Mouse (Mus musculus): ENCODE results near the gene Slc38a9. TPM values are rescaled to one million over a fixed set of nuclear protein-coding genes. Genes with fewer than 3 reads are reported as not detected.

Slc38a9 gene
- polyA plus RNA-seq, 1 experiment from 2014 or later = 26.3 TPM

DNA sequence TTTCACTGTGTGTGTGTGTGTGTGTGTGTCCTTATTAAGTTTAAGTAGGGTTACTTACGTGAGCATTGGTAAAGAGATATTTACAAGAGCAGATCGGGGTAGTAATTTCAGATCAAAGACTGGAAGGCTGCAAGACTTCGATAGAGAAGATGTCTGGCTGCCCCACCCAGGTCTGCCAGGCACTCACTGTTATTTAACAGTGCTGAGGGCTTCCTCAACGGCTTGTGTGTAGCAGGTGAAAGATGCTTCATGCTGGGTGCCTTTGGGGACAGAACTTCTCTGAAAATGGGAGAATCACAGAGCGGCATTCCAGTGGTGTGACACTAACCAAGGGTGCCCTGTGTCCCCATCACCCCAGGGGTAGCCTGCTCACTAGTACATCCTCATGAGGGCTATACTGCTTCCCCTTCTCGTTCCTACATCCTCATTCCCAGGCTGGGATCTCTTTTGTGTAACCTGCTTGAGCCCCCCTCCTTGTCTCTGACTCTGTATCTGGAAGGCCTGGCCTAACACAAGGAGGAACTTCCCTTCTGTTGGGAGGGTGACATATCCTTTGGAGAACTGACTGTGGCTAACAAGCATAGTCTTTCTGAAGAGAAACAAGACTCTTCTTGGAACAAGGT, 87.4 kb downstream of the Slc38a9 start:
- Histone ChIP-seq H3K9ac (ENCODE audit: low read depth, low read length) (no peak overlapping the region), H3K27me3 (ENCODE audit: control insufficient read depth, insufficient read depth, low read depth, low read length) (no peaks in the 10 kb centered on the region), H3K27ac (ENCODE audit: low read length) (no peak overlapping the region), H3K4me3 (ENCODE audit: low read depth, low read length) (no peak overlapping the region), H3K9me3 (replicated peaks; ENCODE audit: control insufficient read depth, low read length, poor library complexity, severe bottlenecking) (no peaks in the 10 kb centered on the region), H3K4me1 (ENCODE audit: control insufficient read depth, insufficient read depth, low read length) (peaks cover 3% of the 10 kb centered on the region; the same call in 1 of the 2 replicates), H3K4me2 (ENCODE audit: low read length) (no peak overlapping the region), H3K36me3 (ENCODE audit: control insufficient read depth, insufficient read depth, low read length) (no peaks in the 10 kb centered on the region)
- ATAC-seq = no peak
- WGBS = 77% methylated on average over 6 of the region's 6 CpGs

DNA sequence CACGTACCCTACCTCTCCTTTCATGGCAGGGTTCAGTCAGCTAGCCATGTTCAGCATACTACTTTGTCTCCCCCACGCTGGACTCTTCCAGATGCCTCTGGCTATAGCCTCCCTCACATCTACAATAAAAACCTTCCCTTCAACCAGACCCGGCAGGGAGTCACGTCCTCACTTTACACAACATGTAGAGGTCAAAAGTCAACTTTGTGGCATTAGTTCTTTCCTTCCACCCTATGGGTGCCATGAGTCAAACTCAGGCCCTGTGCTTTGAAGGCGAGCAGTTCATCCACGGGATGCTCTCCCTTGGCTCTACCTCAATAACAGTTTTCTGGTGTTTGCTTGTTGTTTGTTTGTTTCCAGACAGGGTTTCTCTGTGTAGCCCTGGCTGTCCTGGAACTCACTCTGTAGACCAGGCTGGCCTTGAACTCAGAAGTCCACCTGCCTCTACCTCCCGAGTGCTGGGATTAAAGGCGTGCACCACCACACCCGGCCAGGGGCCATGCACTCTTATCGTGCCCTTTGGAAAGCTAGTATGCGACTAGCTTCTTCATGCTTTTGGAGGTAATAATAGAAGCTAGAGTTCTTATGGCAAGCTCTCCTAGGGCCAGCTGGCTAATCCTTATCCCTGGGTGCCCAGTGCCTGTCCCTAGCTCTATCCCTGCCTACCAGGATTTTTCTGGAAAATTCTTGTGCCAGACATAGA, 88.4 kb downstream of the Slc38a9 start:
- Histone ChIP-seq H3K4me3 (ENCODE audit: low read depth, low read length) (no peak overlapping the region), H3K9ac (ENCODE audit: low read depth, low read length) (no peak overlapping the region), H3K4me1 (ENCODE audit: control insufficient read depth, insufficient read depth, low read length) (peaks cover 3% of the 10 kb centered on the region; the same call in 1 of the 2 replicates), H3K9me3 (replicated peaks; ENCODE audit: control insufficient read depth, low read length, poor library complexity, severe bottlenecking) (no peaks in the 10 kb centered on the region), H3K36me3 (ENCODE audit: control insufficient read depth, insufficient read depth, low read length) (no peaks in the 10 kb centered on the region), H3K4me2 (ENCODE audit: low read length) (no peak overlapping the region), H3K27me3 (ENCODE audit: control insufficient read depth, insufficient read depth, low read depth, low read length) (no peaks in the 10 kb centered on the region), H3K27ac (ENCODE audit: low read length) (no peak overlapping the region)
- no peak for ATAC-seq
- 96% methylated on average over 11 of the region's 11 CpGs for WGBS

DNA sequence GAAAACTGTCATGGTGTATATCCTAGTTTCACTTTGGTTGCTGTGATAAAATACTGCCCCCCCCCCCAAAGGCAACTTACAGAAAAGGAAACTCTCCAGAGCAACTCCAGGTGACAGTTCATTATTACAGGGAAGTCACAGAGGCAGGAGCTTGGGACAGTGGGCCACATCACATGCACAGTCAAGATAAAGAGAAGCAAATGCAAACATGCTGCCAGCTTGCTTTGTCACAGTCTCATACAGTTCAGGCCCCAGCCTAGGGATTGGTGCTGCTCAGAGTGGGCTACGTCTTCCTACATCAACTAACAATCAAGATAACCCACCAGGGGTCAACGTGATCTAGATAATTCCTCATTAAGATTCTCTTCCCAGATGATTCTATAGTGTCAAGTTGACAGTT, 89.3 kb downstream of the Slc38a9 start:
- H3K36me3 ChIP-seq (ENCODE audit: control insufficient read depth, insufficient read depth, low read length) = no peaks in the 10 kb centered on the region
- no peak overlapping the region for H3K4me2 ChIP-seq (ENCODE audit: low read length)
- H3K4me1 ChIP-seq (ENCODE audit: control insufficient read depth, insufficient read depth, low read length) = peaks cover 3% of the 10 kb centered on the region; the same call in 1 of the 2 replicates
- no peak for ATAC-seq
- H3K27ac ChIP-seq (ENCODE audit: low read length) = no peak overlapping the region
- H3K27me3 ChIP-seq (ENCODE audit: control insufficient read depth, insufficient read depth, low read depth, low read length) = no peaks in the 10 kb centered on the region
- no peak overlapping the region for H3K9ac ChIP-seq (ENCODE audit: low read depth, low read length)
- no peaks in the 10 kb centered on the region for H3K9me3 ChIP-seq (replicated peaks; ENCODE audit: control insufficient read depth, low read length, poor library complexity, severe bottlenecking)
- no peak overlapping the region for H3K4me3 ChIP-seq (ENCODE audit: low read depth, low read length)
- 79% methylated on average over 2 of the region's 2 CpGs for WGBS

DNA sequence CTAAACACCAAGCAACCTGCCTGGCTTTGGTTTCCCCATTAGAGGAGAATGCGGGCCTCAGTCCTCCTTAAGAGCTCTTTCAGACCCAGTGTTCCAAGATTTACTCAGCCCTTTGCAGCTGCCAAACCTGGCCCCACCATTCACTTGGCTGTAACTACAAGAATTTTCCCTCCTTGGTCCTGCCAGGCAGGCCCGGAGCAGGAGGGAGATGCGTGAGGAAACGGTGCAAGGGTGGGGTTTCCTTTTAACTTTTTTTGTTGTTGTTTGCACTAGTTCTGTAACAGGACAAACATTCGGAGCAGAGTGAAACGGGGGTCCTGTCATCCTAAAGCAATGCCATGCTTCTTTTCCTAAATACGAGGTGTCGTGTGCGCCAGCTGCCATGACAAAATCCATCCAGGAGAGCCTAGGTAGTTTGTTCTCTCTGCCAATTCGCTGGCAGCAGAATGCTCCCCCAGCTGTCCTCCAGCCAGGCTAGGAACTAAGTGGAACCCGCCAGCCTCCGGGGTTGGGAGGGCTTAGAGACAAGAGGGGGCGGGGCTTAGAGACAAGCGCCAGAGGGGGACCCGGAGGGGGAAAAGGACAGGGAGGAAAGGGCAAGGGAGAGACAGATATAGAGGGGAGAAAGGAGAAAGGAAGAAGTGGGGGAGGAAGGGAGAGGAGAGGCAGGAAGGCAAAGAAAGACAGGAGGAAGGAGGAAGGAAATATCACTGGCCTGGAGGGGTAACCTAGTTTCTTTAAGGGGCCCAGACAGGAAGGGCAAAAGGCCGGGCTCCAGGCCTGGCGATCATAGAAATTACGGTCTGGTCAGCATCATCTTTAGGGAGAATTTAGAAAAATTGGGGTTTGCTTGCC, 91.1 kb downstream of the Slc38a9 start:
- ATAC-seq = peak; percentile 55; the same call in 1 of the 2 replicates
- Histone ChIP-seq H3K4me1 (ENCODE audit: control insufficient read depth, insufficient read depth, low read length) (peaks cover 5% of the 10 kb centered on the region; the same call in 1 of the 2 replicates), H3K9me3 (replicated peaks; ENCODE audit: control insufficient read depth, low read length, poor library complexity, severe bottlenecking) (no peaks in the 10 kb centered on the region), H3K9ac (ENCODE audit: low read depth, low read length) (no peak overlapping the region), H3K27ac (ENCODE audit: low read length) (0 out of 2 replicates have a peak overlapping the region, but pooled peaks have one; percentile 11), H3K4me2 (ENCODE audit: low read length) (peak overlapping the region; percentile 5; the same call in 1 of the 2 replicates), H3K27me3 (ENCODE audit: control insufficient read depth, insufficient read depth, low read depth, low read length) (no peaks in the 10 kb centered on the region), H3K4me3 (ENCODE audit: low read depth, low read length) (no peak overlapping the region), H3K36me3 (ENCODE audit: control insufficient read depth, insufficient read depth, low read length) (no peaks in the 10 kb centered on the region)
- WGBS = 35% methylated on average over 18 of the region's 18 CpGs

DNA sequence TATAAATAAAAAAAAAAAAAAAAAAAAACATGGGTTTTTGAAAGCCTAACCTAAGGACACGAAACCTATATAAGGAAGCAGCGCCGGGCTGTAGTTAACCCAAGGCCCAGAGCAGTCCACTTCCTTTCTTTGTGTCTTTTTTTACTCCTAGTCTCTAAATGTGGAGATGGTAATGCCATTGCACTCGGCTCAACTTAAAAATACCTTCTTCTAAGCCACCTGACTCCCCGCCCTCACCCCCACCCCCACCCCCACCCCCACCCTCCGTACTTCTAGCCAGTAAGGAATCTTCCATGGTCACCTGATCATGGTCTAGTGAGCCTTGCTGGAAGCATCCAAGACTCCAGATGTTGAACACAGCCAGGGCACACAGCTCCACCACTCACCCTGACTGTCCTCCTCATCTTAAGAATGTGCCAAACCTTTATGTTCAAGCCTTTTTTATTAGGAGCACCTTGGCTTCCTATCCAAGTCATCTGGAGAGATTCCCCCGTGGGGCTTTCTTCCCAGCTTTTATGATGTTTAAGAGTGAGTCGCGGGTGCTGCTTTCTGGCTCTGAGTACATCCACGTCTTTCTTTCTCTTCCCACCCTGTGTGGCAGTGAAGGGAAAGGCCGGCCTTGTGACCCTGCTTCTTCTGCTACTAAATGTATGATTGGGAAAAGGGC, 91.9 kb downstream of the Slc38a9 start:
- Histone ChIP-seq H3K36me3 (ENCODE audit: control insufficient read depth, insufficient read depth, low read length) (no peaks in the 10 kb centered on the region), H3K4me1 (ENCODE audit: control insufficient read depth, insufficient read depth, low read length) (peaks cover 5% of the 10 kb centered on the region; the same call in 1 of the 2 replicates), H3K4me3 (ENCODE audit: low read depth, low read length) (no peak overlapping the region), H3K9ac (ENCODE audit: low read depth, low read length) (no peak overlapping the region), H3K27me3 (ENCODE audit: control insufficient read depth, insufficient read depth, low read depth, low read length) (no peaks in the 10 kb centered on the region), H3K27ac (ENCODE audit: low read length) (no peak overlapping the region), H3K4me2 (ENCODE audit: low read length) (no peak overlapping the region), H3K9me3 (replicated peaks; ENCODE audit: control insufficient read depth, low read length, poor library complexity, severe bottlenecking) (no peaks in the 10 kb centered on the region)
- 79% methylated on average over 11 of the region's 11 CpGs for WGBS
- ATAC-seq = no peak

DNA sequence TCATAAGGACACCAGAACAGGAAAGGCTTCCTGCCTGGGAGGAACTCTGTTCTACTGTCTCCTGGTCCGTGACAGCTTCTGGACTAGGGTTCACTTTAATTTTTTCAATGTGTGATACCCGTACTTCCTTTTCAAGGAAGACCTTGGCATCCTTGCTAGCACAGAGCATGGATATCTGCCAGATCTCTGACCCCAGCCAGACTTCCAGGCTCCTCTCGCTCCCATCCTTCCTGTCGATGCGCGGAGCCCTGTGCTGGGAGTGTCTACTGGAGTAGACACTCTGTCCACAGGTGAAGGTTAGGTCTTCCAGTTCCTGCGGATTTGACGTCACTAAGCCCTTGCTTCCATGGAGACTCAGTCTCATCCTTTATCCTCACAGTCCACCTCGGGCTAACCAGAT, 93.0 kb downstream of the Slc38a9 start:
- no peak overlapping the region for H3K4me2 ChIP-seq (ENCODE audit: low read length)
- no peak overlapping the region for H3K9ac ChIP-seq (ENCODE audit: low read depth, low read length)
- no peak for ATAC-seq
- 89% methylated on average over 9 of the region's 9 CpGs for WGBS
- no peaks in the 10 kb centered on the region for H3K27me3 ChIP-seq (ENCODE audit: control insufficient read depth, insufficient read depth, low read depth, low read length)
- H3K4me1 ChIP-seq (ENCODE audit: control insufficient read depth, insufficient read depth, low read length) = peaks cover 5% of the 10 kb centered on the region; the same call in 1 of the 2 replicates
- H3K4me3 ChIP-seq (ENCODE audit: low read depth, low read length) = no peak overlapping the region
- no peak overlapping the region for H3K27ac ChIP-seq (ENCODE audit: low read length)
- no peaks in the 10 kb centered on the region for H3K9me3 ChIP-seq (replicated peaks; ENCODE audit: control insufficient read depth, low read length, poor library complexity, severe bottlenecking)
- H3K36me3 ChIP-seq (ENCODE audit: control insufficient read depth, insufficient read depth, low read length) = no peaks in the 10 kb centered on the region

DNA sequence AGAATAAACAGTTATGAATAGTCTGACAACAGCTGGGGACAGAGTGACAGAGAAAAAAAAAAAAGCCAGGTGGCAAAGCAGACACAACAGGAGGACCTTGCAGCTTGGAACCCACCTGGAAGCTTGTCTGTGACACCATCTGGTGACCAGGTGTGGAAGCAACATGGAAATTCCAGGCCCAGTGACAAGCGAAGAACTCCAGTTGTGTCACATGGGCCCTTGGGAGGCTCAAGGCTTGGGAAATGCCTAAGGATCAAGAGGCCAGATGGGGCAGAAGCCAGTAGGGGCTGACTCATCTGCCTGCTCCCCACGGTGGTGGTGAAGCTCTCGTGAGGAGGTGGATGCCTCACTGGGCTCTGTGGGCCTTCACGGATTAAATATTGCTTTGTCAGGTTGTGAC, 94.3 kb downstream of the Slc38a9 start:
- Histone ChIP-seq H3K4me3 (ENCODE audit: low read depth, low read length) (no peak overlapping the region), H3K9ac (ENCODE audit: low read depth, low read length) (no peak overlapping the region), H3K36me3 (ENCODE audit: control insufficient read depth, insufficient read depth, low read length) (no peaks in the 10 kb centered on the region), H3K27me3 (ENCODE audit: control insufficient read depth, insufficient read depth, low read depth, low read length) (no peaks in the 10 kb centered on the region), H3K9me3 (replicated peaks; ENCODE audit: control insufficient read depth, low read length, poor library complexity, severe bottlenecking) (no peaks in the 10 kb centered on the region), H3K4me1 (ENCODE audit: control insufficient read depth, insufficient read depth, low read length) (peaks cover 5% of the 10 kb centered on the region; the same call in 1 of the 2 replicates), H3K27ac (ENCODE audit: low read length) (no peak overlapping the region), H3K4me2 (ENCODE audit: low read length) (no peak overlapping the region)
- 41% methylated on average over 4 of the region's 4 CpGs for WGBS
- ATAC-seq = no peak

DNA sequence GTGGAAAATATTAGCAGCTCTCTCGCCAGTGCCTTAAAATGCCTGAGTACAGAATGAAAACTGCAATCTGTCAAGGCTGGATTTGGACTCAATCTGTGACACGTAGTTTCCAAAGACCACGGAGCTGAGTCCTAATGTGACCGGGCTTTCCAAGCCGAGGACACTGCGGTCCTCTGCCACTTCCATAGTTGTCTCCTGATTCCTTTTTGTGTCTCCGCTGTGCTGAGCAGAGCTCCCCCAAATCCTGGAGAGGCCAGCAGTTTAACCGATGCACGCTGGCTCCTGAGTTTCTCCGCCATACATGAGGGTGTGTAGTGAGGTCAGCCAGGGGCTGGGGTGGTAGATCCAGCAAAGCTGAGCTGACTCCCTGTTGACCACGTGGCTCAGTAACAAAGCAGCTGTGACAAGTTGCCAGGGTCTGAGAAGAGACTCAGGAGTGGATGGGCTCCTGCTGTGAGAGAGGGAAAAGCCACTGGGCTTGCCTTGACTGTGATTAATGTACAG, 95.0 kb downstream of the Slc38a9 start:
- 57% methylated on average over 11 of the region's 11 CpGs for WGBS
- H3K9ac ChIP-seq (ENCODE audit: low read depth, low read length) = no peak overlapping the region
- H3K27ac ChIP-seq (ENCODE audit: low read length) = no peak overlapping the region
- no peaks in the 10 kb centered on the region for H3K36me3 ChIP-seq (ENCODE audit: control insufficient read depth, insufficient read depth, low read length)
- peaks cover 5% of the 10 kb centered on the region; the same call in 1 of the 2 replicates for H3K4me1 ChIP-seq (ENCODE audit: control insufficient read depth, insufficient read depth, low read length)
- ATAC-seq = 0 out of 2 replicates have a peak, but pooled peaks have one; percentile 32
- H3K9me3 ChIP-seq (replicated peaks; ENCODE audit: control insufficient read depth, low read length, poor library complexity, severe bottlenecking) = no peaks in the 10 kb centered on the region
- H3K27me3 ChIP-seq (ENCODE audit: control insufficient read depth, insufficient read depth, low read depth, low read length) = no peaks in the 10 kb centered on the region
- H3K4me2 ChIP-seq (ENCODE audit: low read length) = no peak overlapping the region
- H3K4me3 ChIP-seq (ENCODE audit: low read depth, low read length) = no peak overlapping the region

Data from midbrain, embryonic 16.5 days (tissue).